In genomic region chr11:94449886-94450285, GRCm38 (mm10) we compare ENCODE assay signal across 12 mouse cellular contexts. TPM values are rescaled to one million over a fixed set of nuclear protein-coding genes. Genes with fewer than 3 reads are reported as not detected.
DNase-seq lines count a peak whose midpoint lies in the region; ATAC-seq and TF ChIP-seq lines count a peak whose summit lies in the region.
"Had no signal": no experiment of that assay in that cellular context is flagged by ENCODE, and none has a peak within 500 bp of the region (broad histone marks: within the 10 kb centered on the region; RNA-seq: fewer than 3 reads in every experiment).

No protein-coding gene starts in this region.

- H3K27ac ChIP-seq in midbrain, embryonic 10.5 days (replicated peaks) = peak overlapping the region; percentile 75
- no peak overlapping the region for H3K27ac ChIP-seq in midbrain, postnatal 0 days (ENCODE audit: low read depth, low read length)
- H3K27ac ChIP-seq in neural tube, embryonic 15.5 days (replicated peaks) = peak overlapping the region; percentile 61
- H3K27ac ChIP-seq: gastrocnemius, adult 2 months; limb, embryonic 13.5 days had no signal

- no peaks in the 10 kb centered on the region for H3K9me3 ChIP-seq in midbrain, embryonic 10.5 days (replicated peaks)
- no peaks in the 10 kb centered on the region for H3K9me3 ChIP-seq in midbrain, postnatal 0 days (ENCODE audit: low read length)
- no peaks in the 10 kb centered on the region for H3K9me3 ChIP-seq in neural tube, embryonic 15.5 days (replicated peaks)
- H3K9me3 ChIP-seq: limb, embryonic 13.5 days had no signal

- 69% methylated on average over 5 of the region's 5 CpGs for WGBS in midbrain, embryonic 10.5 days
- WGBS in midbrain, postnatal 0 days = 43% methylated on average over 5 of the region's 5 CpGs
- WGBS in neural tube, embryonic 15.5 days = 59% methylated on average over 5 of the region's 5 CpGs

- no peak overlapping the region for H3K4me2 ChIP-seq in midbrain, postnatal 0 days (ENCODE audit: low read depth, low read length, poor library complexity, severe bottlenecking)
- H3K4me2 ChIP-seq in neural tube, embryonic 15.5 days = no peak overlapping the region
- H3K4me2 ChIP-seq: limb, embryonic 13.5 days had no signal

- TF ChIP-seq CTCF in midbrain, postnatal 0 days (IDR thresholded peaks at IDR 0.05) = no peak

- intact Hi-C loops in heart, postnatal 36 days (cut with DNase I) = no loop called here

- DNase-seq in midbrain, embryonic 10.5 days (ENCODE audit: low spot score) = no peak
- DNase-seq in midbrain, postnatal 0 days (ENCODE audit: low spot score) = no peak
- DNase-seq in heart, adult 8-10 months (ENCODE audit: low spot score) = peak; percentile 57
- peak; percentile 51 to 52 for DNase-seq in heart, postnatal 36 days
- DNase-seq in layer of hippocampus, postnatal 25 days (ENCODE audit: extremely low spot score in 1 of 2, low spot score in 1 of 2) = no peak
- DNase-seq in MN1 (ENCODE audit: low spot score) = no peak
- DNase-seq: cerebellum, adult 8-10 months; gastrocnemius, adult 2 months; right cerebral cortex, adult 18-20 months; thymus, postnatal 4 days had no signal

- no peaks in the 10 kb centered on the region for H3K27me3 ChIP-seq in midbrain, embryonic 10.5 days (ENCODE audit: low read depth, poor library complexity, severe bottlenecking)
- H3K27me3 ChIP-seq in midbrain, postnatal 0 days (ENCODE audit: insufficient read depth, low read length) = no peaks in the 10 kb centered on the region
- no peaks in the 10 kb centered on the region for H3K27me3 ChIP-seq in neural tube, embryonic 15.5 days (replicated peaks)
- H3K27me3 ChIP-seq: limb, embryonic 13.5 days had no signal

- peaks cover 47% of the 10 kb centered on the region for H3K36me3 ChIP-seq in midbrain, embryonic 10.5 days
- no peaks in the 10 kb centered on the region; the same call in 1 of the 2 replicates for H3K36me3 ChIP-seq in midbrain, postnatal 0 days (ENCODE audit: insufficient read depth, low read length)
- no peaks in the 10 kb centered on the region for H3K36me3 ChIP-seq in neural tube, embryonic 15.5 days

- no peak overlapping the region for H3K4me3 ChIP-seq in midbrain, embryonic 10.5 days
- H3K4me3 ChIP-seq in midbrain, postnatal 0 days (ENCODE audit: low read depth, low read length) = no peak overlapping the region
- H3K4me3 ChIP-seq in neural tube, embryonic 15.5 days (replicated peaks) = no peak overlapping the region
- H3K4me3 ChIP-seq: gastrocnemius, adult 2 months; limb, embryonic 13.5 days had no signal

- no peak for ATAC-seq in midbrain, postnatal 0 days (ENCODE audit: low FRiP score)
- ATAC-seq in neural tube, embryonic 15.5 days (ENCODE audit: low FRiP score) = no peak

- H3K9ac ChIP-seq in midbrain, postnatal 0 days (replicated peaks; ENCODE audit: low read length, poor library complexity, severe bottlenecking) = no peak overlapping the region
- H3K9ac ChIP-seq in neural tube, embryonic 15.5 days (replicated peaks) = no peak overlapping the region
- H3K9ac ChIP-seq: limb, embryonic 13.5 days had no signal

- peaks cover 61% of the 10 kb centered on the region for H3K4me1 ChIP-seq in midbrain, embryonic 10.5 days
- H3K4me1 ChIP-seq in midbrain, postnatal 0 days (ENCODE audit: insufficient read depth, low read length) = peaks cover 3% of the 10 kb centered on the region; the same call in 1 of the 2 replicates
- H3K4me1 ChIP-seq in neural tube, embryonic 15.5 days = peaks cover 35% of the 10 kb centered on the region

RNA-seq across cellular contexts. Expression of gene Cacna1g, which starts 24.1 kb away (rescaled TPM):
- 8.1 and 9.1 TPM in 2 replicates for polyA plus RNA-seq in midbrain, embryonic 10.5 days (2016; fragmentation: Nextera tagmentation; extraction: Ambion mirVana)
- 94.6 and 131 TPM in 2 replicates for total RNA-seq in midbrain, postnatal 0 days (2014; rRNA removed)
- 13.0 and 13.2 TPM in 2 replicates for polyA plus RNA-seq in midbrain, postnatal 0 days (2015; fragmentation: Nextera tagmentation; extraction: Ambion mirVana)
- 10 to 100 TPM in 3 of 4 experiments, 1 to 10 TPM in 1; 6.7 to 14.6 (median 12.5) TPM for total RNA-seq in heart, adult 8-10 months (2022)
- 10 to 100 TPM; 13.8 to 14.2 TPM for total RNA-seq in heart, postnatal 36 days (2021)
- 12.8 and 14.7 TPM in 2 replicates for polyA plus RNA-seq in neural tube, embryonic 15.5 days (2015; fragmentation: Nextera tagmentation; extraction: Ambion mirVana)
- 10 to 100 TPM; 49.7 to 72.3 TPM for total RNA-seq in layer of hippocampus, postnatal 25 days (2021)

RNA-seq across cellular contexts. Expression of gene Spata20, which starts 36.1 kb away (rescaled TPM):
- polyA plus RNA-seq in midbrain, embryonic 10.5 days (2016; fragmentation: Nextera tagmentation; extraction: Ambion mirVana) = 0.12 TPM in 1 of 2 replicates, not detected in the other
- total RNA-seq in midbrain, postnatal 0 days (2014; rRNA removed) = 0.93 and 6.5 TPM in 2 replicates
- 1.2 and 1.3 TPM in 2 replicates for polyA plus RNA-seq in midbrain, postnatal 0 days (2015; fragmentation: Nextera tagmentation; extraction: Ambion mirVana)
- under 1 TPM; 0.09 to 0.63 (median 0.40) TPM for total RNA-seq in heart, adult 8-10 months (2022)
- under 1 TPM; 0.42 to 0.62 TPM for total RNA-seq in heart, postnatal 36 days (2021)
- 0.28 and 0.42 TPM in 2 replicates for polyA plus RNA-seq in neural tube, embryonic 15.5 days (2015; fragmentation: Nextera tagmentation; extraction: Ambion mirVana)
- under 1 TPM in 1 of 2 experiments, not detected in 1; 0.34 TPM for total RNA-seq in layer of hippocampus, postnatal 25 days (2021)
- total RNA-seq: gastrocnemius, adult 2 months had no signal

RNA-seq across cellular contexts. Expression of gene Epn3, which starts 49.9 kb away (rescaled TPM):
- polyA plus RNA-seq in midbrain, embryonic 10.5 days (2016; fragmentation: Nextera tagmentation; extraction: Ambion mirVana) = 0.57 and 0.80 TPM in 2 replicates
- 1.1 and 5.0 TPM in 2 replicates for total RNA-seq in midbrain, postnatal 0 days (2014; rRNA removed)
- polyA plus RNA-seq in midbrain, postnatal 0 days (2015; fragmentation: Nextera tagmentation; extraction: Ambion mirVana) = 0.92 and 1.4 TPM in 2 replicates
- total RNA-seq in heart, adult 8-10 months (2022) = 10 to 100 TPM; 21.3 to 28.5 (median 25.1) TPM
- 10 to 100 TPM; 26.7 to 31.2 TPM for total RNA-seq in heart, postnatal 36 days (2021)
- polyA plus RNA-seq in neural tube, embryonic 15.5 days (2015; fragmentation: Nextera tagmentation; extraction: Ambion mirVana) = 1.1 and 1.5 TPM in 2 replicates
- 1 to 10 TPM; 2.0 to 2.3 TPM for total RNA-seq in layer of hippocampus, postnatal 25 days (2021)

RNA-seq across cellular contexts. Expression of gene Abcc3, which starts 57.1 kb away (rescaled TPM):
- polyA plus RNA-seq in midbrain, embryonic 10.5 days (2016; fragmentation: Nextera tagmentation; extraction: Ambion mirVana) = 0.37 and 0.42 TPM in 2 replicates
- 1.7 and 3.6 TPM in 2 replicates for total RNA-seq in midbrain, postnatal 0 days (2014; rRNA removed)
- 0.72 and 0.99 TPM in 2 replicates for polyA plus RNA-seq in midbrain, postnatal 0 days (2015; fragmentation: Nextera tagmentation; extraction: Ambion mirVana)
- total RNA-seq in heart, adult 8-10 months (2022) = 1 to 10 TPM in 3 of 4 experiments, under 1 TPM in 1; 0.91 to 2.3 (median 1.7) TPM
- total RNA-seq in heart, postnatal 36 days (2021) = 1 to 10 TPM; 1.7 to 3.9 TPM
- polyA plus RNA-seq in neural tube, embryonic 15.5 days (2015; fragmentation: Nextera tagmentation; extraction: Ambion mirVana) = 1.1 and 1.7 TPM in 2 replicates
- 1 to 10 TPM; 2.0 to 3.0 TPM for total RNA-seq in layer of hippocampus, postnatal 25 days (2021)

Comparison
In these comparisons a context has a peak if more than half of its experiments do, and no peak if none do; other contexts are left out.
1. DNase-seq: peak in heart, adult 8-10 months (single experiment) and heart, postnatal 36 days (2 of 2); none in midbrain, embryonic 10.5 days (single experiment), midbrain, postnatal 0 days (single experiment), layer of hippocampus, postnatal 25 days (0 of 2) and MN1 (single experiment).